ENCODE assay signal across 18 mouse cellular contexts in the genomic region with DNA sequence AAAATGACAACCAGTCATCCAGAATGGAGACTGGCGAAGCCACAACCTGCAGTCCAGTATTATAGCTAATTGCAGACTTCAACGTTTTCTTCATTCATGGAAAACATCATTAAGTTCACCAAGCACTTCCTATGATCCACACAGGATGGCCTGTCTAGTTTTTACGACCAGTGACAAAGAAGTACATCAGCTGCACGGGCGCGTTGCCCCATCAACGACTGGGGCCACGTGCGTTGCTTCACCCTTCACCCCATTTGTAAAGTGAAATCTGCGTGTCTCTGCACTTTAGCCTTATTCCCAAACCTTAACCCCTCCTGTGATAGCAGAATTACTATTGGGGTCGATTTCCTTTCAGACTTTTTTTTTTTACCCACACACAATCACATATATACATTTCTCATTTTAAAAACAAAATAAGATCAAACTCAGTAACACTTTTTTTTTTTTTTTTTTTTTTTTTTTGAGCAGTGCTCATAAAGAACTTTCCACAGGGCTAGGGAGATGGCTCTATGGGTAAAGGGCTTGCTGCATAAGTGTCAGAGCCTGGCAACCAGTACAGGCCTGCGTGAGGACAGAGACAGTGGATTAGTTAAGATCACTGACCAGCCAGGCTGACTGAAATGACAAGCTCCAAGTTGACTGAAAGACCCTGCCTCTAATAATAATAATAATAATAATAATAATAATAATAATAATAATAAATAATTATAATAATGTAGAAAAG.
"Had no signal": no experiment of that assay in that cellular context is flagged by ENCODE, and none has a peak within 500 bp of the region (broad histone marks: within the 10 kb centered on the region; RNA-seq: fewer than 3 reads in every experiment).

No protein-coding gene starts in this region.

- H3K4me1 ChIP-seq: limb, embryonic 13.5 days; liver, embryonic 13.5 days; midbrain, embryonic 15.5 days; neural tube, embryonic 12.5 days had no signal

- H3K27ac ChIP-seq: limb, embryonic 13.5 days; liver, embryonic 13.5 days; macrophage; midbrain, embryonic 15.5 days; neural tube, embryonic 12.5 days had no signal

- H3K9me3 ChIP-seq: limb, embryonic 13.5 days; liver, embryonic 13.5 days; megakaryocyte, embryonic 14.5 days; midbrain, embryonic 15.5 days; neural tube, embryonic 12.5 days had no signal

- H3K9ac ChIP-seq: limb, embryonic 13.5 days; liver, embryonic 13.5 days; midbrain, embryonic 15.5 days; neural tube, embryonic 12.5 days had no signal

- DNase-seq: kidney, adult 8-10 months; kidney, postnatal 25 days; layer of hippocampus, adult 9-11 months; left cerebral cortex, postnatal 4 days; liver, embryonic 13.5 days; retina, postnatal 1 day; right cerebral cortex, postnatal 4 days; spleen, adult 18-20 months; thymus, adult 18-20 months; thymus, postnatal 36 days had no signal

- H3K36me3 ChIP-seq: limb, embryonic 13.5 days; liver, embryonic 13.5 days; midbrain, embryonic 15.5 days; neural tube, embryonic 12.5 days had no signal

- H3K4me3 ChIP-seq: limb, embryonic 13.5 days; liver, embryonic 13.5 days; megakaryocyte, embryonic 14.5 days; midbrain, embryonic 15.5 days; neural tube, embryonic 12.5 days had no signal

- H3K4me2 ChIP-seq: limb, embryonic 13.5 days; liver, embryonic 13.5 days; midbrain, embryonic 11.5 days; midbrain, embryonic 15.5 days; neural tube, embryonic 12.5 days had no signal

- ATAC-seq: inflammation-experienced regulatory T-cells, adult 6 months; intestine, postnatal 0 days; midbrain, embryonic 15.5 days had no signal

- H3K27me3 ChIP-seq: limb, embryonic 13.5 days; liver, embryonic 13.5 days; megakaryocyte, embryonic 14.5 days; midbrain, embryonic 15.5 days; neural tube, embryonic 12.5 days had no signal
